Mouse (Mus musculus): Measurements from ENCODE around the gene Ubqln5.
A peak's percentile ranks its signal among the peaks of the same experiment; 100 is the strongest.

Gene Ubqln5

GRCm38 (mm10) chr7:104129726-104130125 lies at the start of gene Ubqln5:
Gene Ubqln5 (minus strand): TSS chr7:104129826.
- DNase-seq (ENCODE audit: low spot score in 2 of 2), result no peak

GRCm38 (mm10) chr7:104179074-104179473 lies 49.4 kb upstream of the Ubqln5 start:
- no peak for DNase-seq (ENCODE audit: low spot score in 2 of 2)

- no peak for DNase-seq (ENCODE audit: low spot score in 2 of 2)
Measured at GRCm38 (mm10) chr7:104178422-104179054, 48.9 kb upstream of the Ubqln5 start.

- no peak for DNase-seq (ENCODE audit: low spot score in 2 of 2)
Measured at GRCm38 (mm10) chr7:104175085-104175484, 45.5 kb upstream of the Ubqln5 start.

- peak in 1 of 2 experiments; percentile 17 for DNase-seq (ENCODE audit: low spot score in 2 of 2)
Measured at GRCm38 (mm10) chr7:104169634-104170204, 40.1 kb upstream of the Ubqln5 start.

GRCm38 (mm10) chr7:104167105-104167504 lies 37.5 kb upstream of the Ubqln5 start:
- DNase-seq (ENCODE audit: low spot score in 2 of 2), result peak in 1 of 2 experiments; percentile 7

- no peak for DNase-seq (ENCODE audit: low spot score in 2 of 2)
Measured at GRCm38 (mm10) chr7:104150456-104150855, 20.8 kb upstream of the Ubqln5 start, which contains the start of gene Ubqlnl. Gene Ubqlnl (minus strand): TSS chr7:104150556.

- no peak for DNase-seq (ENCODE audit: low spot score in 2 of 2)
Measured at GRCm38 (mm10) chr7:104143179-104143578, 13.6 kb upstream of the Ubqln5 start, which contains the start of gene Ubqln3. Gene Ubqln3 (minus strand): TSS chr7:104143279.

GRCm38 (mm10) chr7:104137305-104137704 lies 7.7 kb upstream of the Ubqln5 start, which contains the start of gene Olfr643:
Gene Olfr643 (minus strand): TSS chr7:104137405.
- DNase-seq (ENCODE audit: low spot score in 2 of 2), result no peak

GRCm38 (mm10) chr7:104104757-104104972 lies 25.0 kb downstream of the Ubqln5 start, which contains the start of gene Olfr646:
Gene Olfr646 (plus strand): TSS chr7:104104873.
- no peak for DNase-seq (ENCODE audit: low spot score in 2 of 2)

GRCm38 (mm10) chr7:104103913-104104756 lies 25.5 kb downstream of the Ubqln5 start:
- DNase-seq (ENCODE audit: low spot score in 2 of 2), result no peak

- no peak for DNase-seq (ENCODE audit: low spot score in 2 of 2)
Measured at GRCm38 (mm10) chr7:104085365-104085764, 44.3 kb downstream of the Ubqln5 start, which contains the start of gene Olfr645. Gene Olfr645 (minus strand): TSS chr7:104085465.

All from thymus, postnatal 10 days (tissue).